Mouse (Mus musculus) ES-E14 (cell line): ENCODE measurements at regions not wholly inside any gene's neighbourhood (a gene's known extent, or its start where the extent isn't known, plus 50 kb on each side); places are given as distances from the start of the nearest gene placed in this dataset.
"Not testable (repeated sequence)": the region's sequence is repeated elsewhere in the genome, so short reads cannot be mapped to it uniquely, and the experiment has no call there.

Source experiments
- DNase-seq: peaks from one replicate; pipeline ENCODE4 v3.0.0-alpha.2; 2013; ENCODE audit warnings: low read depth, low spot score
- H3K27ac ChIP-seq: 2 replicates; pipeline ENCODE4 v1.5.1; 2012; ENCODE audit warnings: low read depth, mild to moderate bottlenecking, low read length, moderate library complexity, mixed read lengths; ENCODE audit not compliant: poor library complexity, insufficient read depth, severe bottlenecking
- H3K36me3 ChIP-seq: 2 replicates; pipeline ENCODE4 v1.6.1; 2012; ENCODE audit warnings: mild to moderate bottlenecking, low read length, moderate library complexity, mixed read lengths; ENCODE audit not compliant: control insufficient read depth, poor library complexity, insufficient read depth, severe bottlenecking
- H3K4me1 ChIP-seq, 2 experiments: fragments of 150-350 bp in 1 of 2; sonication (generic) in 1 of 2; 2 replicates each; pipeline ENCODE4 v1.6.1; 2012; ENCODE audit warnings: low read length in 2 of 2, mild to moderate bottlenecking in 1 of 2, mixed read lengths in 1 of 2; ENCODE audit not compliant: control insufficient read depth in 2 of 2, insufficient read depth in 2 of 2, poor library complexity in 1 of 2
- H3K4me3 ChIP-seq, 2 experiments: fragments of 150-350 bp in 1 of 2; sonication (generic) in 1 of 2; 2 replicates each; pipeline ENCODE4 v1.5.1; 2012; ENCODE audit warnings: low read length in 2 of 2, low read depth in 1 of 2, mild to moderate bottlenecking in 1 of 2, mixed read lengths in 1 of 2; ENCODE audit not compliant: insufficient read depth in 1 of 2, poor library complexity in 1 of 2, severe bottlenecking in 1 of 2
- H3K9ac ChIP-seq: 2 replicates; pipeline ENCODE4 v1.6.1; 2012; ENCODE audit warnings: low read depth, mild to moderate bottlenecking, low read length, mixed read lengths; ENCODE audit not compliant: poor library complexity, insufficient read depth, severe bottlenecking
- H3K9me3 ChIP-seq: fragments of 150-350 bp; sonication (generic); 2 replicates; pipeline ENCODE4 v1.6.1; 2012; ENCODE audit warnings: low read depth, mild to moderate bottlenecking, low read length; ENCODE audit not compliant: control insufficient read depth, insufficient read depth
- CHD2 ChIP-seq: IDR thresholded peaks from 2 replicates; pipeline ENCODE4 v1.6.1; 2014; ENCODE audit warnings: mild to moderate bottlenecking, low read depth, low read length, inconsistent platforms
- HCFC1 ChIP-seq: IDR thresholded peaks from 2 replicates; pipeline ENCODE4 v1.6.1; 2012; ENCODE audit warnings: low read length, inconsistent platforms, borderline replicate concordance; ENCODE audit not compliant: insufficient read depth
- MAFK ChIP-seq: IDR thresholded peaks from 2 replicates; pipeline ENCODE4 v1.6.1; 2014; ENCODE audit warnings: mild to moderate bottlenecking, low read depth, low read length, inconsistent platforms; ENCODE audit not compliant: insufficient read depth
- ZC3H11A ChIP-seq: IDR thresholded peaks from 2 replicates; pipeline ENCODE4 v1.6.1; 2012; ENCODE audit warnings: low read depth, mild to moderate bottlenecking, inconsistent platforms, low read length, borderline replicate concordance
- ZNF384 ChIP-seq: IDR thresholded peaks from 2 replicates; pipeline ENCODE4 v1.6.1; 2012; ENCODE audit warnings: low read depth, low read length, inconsistent platforms
- in situ Hi-C, 2 experiments: fragments of 600-800 bp; cut with MboI; formaldehyde crosslinking; loops; one replicate each; pipeline ENCODE4 v1.15.1; 2025; ENCODE audit warnings: low sequenced_read_pairs in 2 of 2, inconsistent platforms in 1 of 2; ENCODE audit not compliant: unreplicated experiment in 2 of 2

- H3K36me3 ChIP-seq, result no peaks in the 10 kb centered on the region
- TF ChIP-seq ZC3H11A (peak; percentile 78; the same call in 1 of the 2 replicates), HCFC1 (no peak), MAFK (peak; percentile 68; the same call in 1 of the 2 replicates)
- H3K9me3 ChIP-seq, result no peaks in the 10 kb centered on the region
- peaks cover 0 to 2% of the 10 kb centered on the region in 2 experiments; a peak in 2 of 4 replicates for H3K4me1 ChIP-seq
- in situ Hi-C loops, result loop anchor here in 1 of 2 experiments (10.0 kb wide), 1 partner anchor 59 kb away; no protein-coding TSS in a partner anchor
- no peak overlapping the region for H3K4me3 ChIP-seq
- no peak overlapping the region for H3K9ac ChIP-seq
- DNase-seq, result peak; percentile 83
- H3K27ac ChIP-seq, result no peak overlapping the region
Measured at GRCm38 (mm10) chr8:78124248-78124647, 88.8 kb upstream of the Ttc29 start.

- peak; percentile 72 for DNase-seq
- Histone ChIP-seq H3K9ac (no peak overlapping the region), H3K36me3 (no peaks in the 10 kb centered on the region), H3K4me1 (peaks cover 2 to 7% of the 10 kb centered on the region in 2 experiments; a peak in 3 of 4 replicates), H3K27ac (no peak overlapping the region), H3K9me3 (no peaks in the 10 kb centered on the region), H3K4me3 (no peak overlapping the region)
- in situ Hi-C loops, result loop anchor here in 1 of 2 experiments (10.0 kb wide), 1 partner anchor 63 kb away; no protein-coding TSS in a partner anchor
- peak; percentile 92 for TF ChIP-seq ZC3H11A
- TF ChIP-seq HCFC1, result no peak
- TF ChIP-seq MAFK, result no peak
Measured at GRCm38 (mm10) chr8:78127852-78128251, 85.2 kb upstream of the Ttc29 start.

GRCm38 (mm10) chr8:78129061-78129460, 84.0 kb upstream of the Ttc29 start:
- Histone ChIP-seq H3K9me3 (no peaks in the 10 kb centered on the region), H3K9ac (no peak overlapping the region), H3K27ac (no peak overlapping the region), H3K36me3 (no peaks in the 10 kb centered on the region), H3K4me3 (no peak overlapping the region), H3K4me1 (peaks cover 2 to 7% of the 10 kb centered on the region in 2 experiments; a peak in 3 of 4 replicates)
- no peak for DNase-seq
- in situ Hi-C loops, result loop anchor here in 1 of 2 experiments (10.0 kb wide), 1 partner anchor 64 kb away; no protein-coding TSS in a partner anchor
- TF ChIP-seq CHD2 (no peak), ZC3H11A (no peak), HCFC1 (no peak), MAFK (no peak), ZNF384 (no peak)

- Histone ChIP-seq H3K4me3 (peak overlapping the region in 1 of 2 experiments; percentile 11; a peak in 3 of 4 replicates), H3K4me1 (peaks cover 7 to 13% of the 10 kb centered on the region in 2 experiments; a peak in 3 of 4 replicates), H3K9ac (peak overlapping the region; percentile 62; the same call in 1 of the 2 replicates), H3K27ac (peak overlapping the region; percentile 99)
- H3K9me3 ChIP-seq, DNase-seq, in situ Hi-C loops, H3K36me3 ChIP-seq: not testable (repeated sequence)
Measured at GRCm38 (mm10) chr8:78139514-78139913, 73.6 kb upstream of the Ttc29 start.

DNA sequence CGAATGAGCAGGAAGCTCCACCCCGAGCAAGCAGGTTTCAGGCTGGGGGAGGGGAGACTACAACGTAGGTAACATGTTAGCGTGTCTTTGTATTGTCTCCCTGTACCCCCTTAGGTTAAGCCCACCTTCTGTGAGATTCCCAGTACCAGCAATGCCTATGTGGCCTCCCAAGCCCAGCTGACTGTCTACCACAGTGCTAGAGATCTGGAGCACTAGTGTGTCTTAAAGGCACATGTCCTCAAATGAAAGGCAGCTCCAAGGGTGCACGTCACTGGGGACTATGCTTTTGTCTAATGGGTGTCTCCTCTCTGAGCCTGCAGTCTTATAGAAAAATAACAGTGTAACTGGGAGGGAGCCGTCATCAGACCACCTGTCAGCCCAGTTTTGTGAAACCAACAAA, 65.9 kb upstream of the Ttc29 start:
- in situ Hi-C loops, result no loop called here
- peak overlapping the region; percentile 44 to 45 for H3K4me3 ChIP-seq

More for the DNA sequence above, 65.9 kb upstream of the Ttc29 start:
- Histone ChIP-seq H3K4me1 (peaks cover 9 to 11% of the 10 kb centered on the region in 2 experiments; a peak in 3 of 4 replicates), H3K9ac (peak overlapping the region; percentile 62), H3K36me3 (no peaks in the 10 kb centered on the region), H3K9me3 (no peaks in the 10 kb centered on the region), H3K27ac (peak overlapping the region; percentile 91)
- TF ChIP-seq HCFC1 (no peak), MAFK (no peak), ZNF384 (no peak), CHD2 (no peak), ZC3H11A (no peak)
- DNase-seq, result peak; percentile 55
